Mouse (Mus musculus): Measurements from ENCODE around the gene Abtb1. TPM values are rescaled to one million over a fixed set of nuclear protein-coding genes. Genes with fewer than 3 reads are reported as not detected.
A peak's percentile ranks its signal among the peaks of the same experiment; 100 is the strongest.

Abtb1 gene
- polyA plus RNA-seq, 1 experiment from 2014 or later, result 22.5 TPM

- Histone ChIP-seq H3K27ac (replicated peaks) (0 out of 2 replicates have a peak overlapping the region, but pooled peaks have one; percentile 42), H3K27me3 (ENCODE audit: low read depth, poor library complexity, severe bottlenecking) (no peaks in the 10 kb centered on the region), H3K4me3 (no peak overlapping the region), H3K9me3 (replicated peaks) (no peaks in the 10 kb centered on the region), H3K36me3 (no peaks in the 10 kb centered on the region), H3K4me1 (peaks cover 9% of the 10 kb centered on the region)
- WGBS, result 82% methylated on average over 11 of the region's 11 CpGs
- no peak for DNase-seq (ENCODE audit: low spot score)
These were observed 19.9 kb downstream of the Abtb1 start for GRCm38 (mm10) chr6:88821901-88822300.

DNA sequence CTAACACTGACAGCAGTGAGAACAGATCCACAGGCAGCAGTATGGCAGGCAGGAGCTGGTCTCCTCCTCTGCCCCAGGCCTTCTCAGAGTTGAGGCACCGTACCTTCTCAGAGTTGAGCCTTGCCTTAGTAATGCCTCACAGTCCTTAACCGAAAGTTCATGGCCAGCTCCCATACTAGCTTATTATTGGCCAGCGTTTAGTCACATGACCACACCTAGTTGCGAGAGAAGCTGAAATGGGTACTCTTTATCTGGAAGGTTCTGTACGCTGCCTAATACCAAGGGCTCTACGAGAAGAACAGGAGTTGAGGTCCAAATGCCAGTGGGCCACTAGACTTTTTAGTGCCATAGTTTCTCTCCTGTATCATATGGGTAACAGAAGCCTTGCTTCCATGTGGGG lies 20.5 kb downstream of the Abtb1 start:
- Histone ChIP-seq H3K9me3 (replicated peaks) (no peaks in the 10 kb centered on the region), H3K4me1 (0 out of 2 replicates have a peak, but pooled peaks cover 4% of the 10 kb centered on the region), H3K27me3 (ENCODE audit: low read depth, poor library complexity, severe bottlenecking) (no peaks in the 10 kb centered on the region), H3K27ac (replicated peaks) (no peak overlapping the region), H3K4me3 (no peak overlapping the region), H3K36me3 (no peaks in the 10 kb centered on the region)
- DNase-seq (ENCODE audit: low spot score), result no peak
- WGBS, result 93% methylated on average over 6 of the region's 6 CpGs

DNA sequence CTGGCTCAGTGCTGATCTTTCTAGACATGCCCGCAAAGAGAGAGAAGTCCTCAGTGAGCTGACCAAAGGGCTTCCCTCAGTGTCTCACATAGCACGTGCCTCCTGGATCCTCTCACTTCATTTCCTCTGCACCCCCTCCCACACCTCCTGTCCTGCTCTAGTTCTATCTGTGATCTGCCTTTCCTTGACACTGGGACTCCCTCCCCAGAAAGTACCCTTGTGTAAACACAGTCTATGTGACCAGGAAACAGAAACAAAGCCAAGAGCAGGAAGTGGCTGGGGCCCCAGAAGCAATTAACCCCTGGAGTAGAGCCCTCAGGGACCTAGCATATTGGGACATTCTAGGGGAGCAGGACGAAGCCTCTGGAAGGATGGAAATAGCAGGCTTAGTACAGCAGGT lies 20.9 kb downstream of the Abtb1 start:
- Histone ChIP-seq H3K27ac (replicated peaks) (no peak overlapping the region), H3K9me3 (replicated peaks) (no peaks in the 10 kb centered on the region), H3K4me1 (0 out of 2 replicates have a peak, but pooled peaks cover 4% of the 10 kb centered on the region), H3K4me3 (no peak overlapping the region), H3K27me3 (ENCODE audit: low read depth, poor library complexity, severe bottlenecking) (no peaks in the 10 kb centered on the region), H3K36me3 (no peaks in the 10 kb centered on the region)
- no peak for DNase-seq (ENCODE audit: low spot score)
- 64% methylated on average over 3 of the region's 3 CpGs for WGBS

GRCm38 (mm10) chr6:88816913-88817312 lies 24.9 kb downstream of the Abtb1 start:
- DNase-seq (ENCODE audit: low spot score), result no peak
- Histone ChIP-seq H3K4me1 (peaks cover 20% of the 10 kb centered on the region), H3K9me3 (replicated peaks) (no peaks in the 10 kb centered on the region), H3K27me3 (ENCODE audit: low read depth, poor library complexity, severe bottlenecking) (no peaks in the 10 kb centered on the region), H3K4me3 (no peak overlapping the region), H3K27ac (replicated peaks) (no peak overlapping the region), H3K36me3 (no peaks in the 10 kb centered on the region)
- 82% methylated on average over 3 of the region's 3 CpGs for WGBS

- WGBS, result 89% methylated on average over 3 of the region's 3 CpGs
- H3K4me1 ChIP-seq, result peaks cover 19% of the 10 kb centered on the region
- no peaks in the 10 kb centered on the region for H3K9me3 ChIP-seq (replicated peaks)
- H3K27ac ChIP-seq (replicated peaks), result peak overlapping the region; percentile 18; the same call in 1 of the 2 replicates
- no peaks in the 10 kb centered on the region for H3K36me3 ChIP-seq
- no peaks in the 10 kb centered on the region for H3K27me3 ChIP-seq (ENCODE audit: low read depth, poor library complexity, severe bottlenecking)
- no peak overlapping the region for H3K4me3 ChIP-seq
- no peak for DNase-seq (ENCODE audit: low spot score)
These were observed 26.3 kb downstream of the Abtb1 start for GRCm38 (mm10) chr6:88815489-88815888.

GRCm38 (mm10) chr6:88815036-88815435 lies 26.7 kb downstream of the Abtb1 start:
- Histone ChIP-seq H3K36me3 (no peaks in the 10 kb centered on the region), H3K4me1 (peaks cover 19% of the 10 kb centered on the region), H3K27me3 (ENCODE audit: low read depth, poor library complexity, severe bottlenecking) (no peaks in the 10 kb centered on the region), H3K9me3 (replicated peaks) (no peaks in the 10 kb centered on the region), H3K27ac (replicated peaks) (0 out of 2 replicates have a peak overlapping the region, but pooled peaks have one; percentile 18), H3K4me3 (no peak overlapping the region)
- no peak for DNase-seq (ENCODE audit: low spot score)
- WGBS, result 65% methylated on average over 3 of the region's 3 CpGs

DNA sequence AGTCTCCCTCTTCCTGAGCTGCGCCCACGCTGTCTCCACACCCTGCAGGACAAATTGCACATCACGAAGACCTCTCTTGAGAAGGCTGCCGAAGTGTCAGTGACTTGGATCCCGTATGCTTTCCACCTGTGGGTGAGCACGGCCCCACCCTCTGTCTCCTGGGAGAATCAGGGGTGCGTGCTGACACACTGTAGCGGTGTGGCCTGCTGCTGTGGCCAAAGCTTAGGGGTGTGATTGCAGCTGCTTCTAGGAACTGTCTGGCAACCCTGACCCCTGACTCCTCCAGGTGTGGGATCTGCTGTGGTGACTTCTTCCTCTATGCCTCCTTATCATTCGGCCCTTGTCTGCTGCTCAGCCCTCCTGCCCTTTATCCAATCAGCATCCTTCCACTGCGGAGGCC lies 28.0 kb downstream of the Abtb1 start:
- DNase-seq (ENCODE audit: low spot score), result no peak
- Histone ChIP-seq H3K27ac (replicated peaks) (no peak overlapping the region), H3K4me3 (no peak overlapping the region), H3K36me3 (no peaks in the 10 kb centered on the region), H3K9me3 (replicated peaks) (no peaks in the 10 kb centered on the region), H3K27me3 (ENCODE audit: low read depth, poor library complexity, severe bottlenecking) (no peaks in the 10 kb centered on the region), H3K4me1 (peaks cover 28% of the 10 kb centered on the region)
- WGBS, result 86% methylated on average over 10 of the region's 10 CpGs

DNA sequence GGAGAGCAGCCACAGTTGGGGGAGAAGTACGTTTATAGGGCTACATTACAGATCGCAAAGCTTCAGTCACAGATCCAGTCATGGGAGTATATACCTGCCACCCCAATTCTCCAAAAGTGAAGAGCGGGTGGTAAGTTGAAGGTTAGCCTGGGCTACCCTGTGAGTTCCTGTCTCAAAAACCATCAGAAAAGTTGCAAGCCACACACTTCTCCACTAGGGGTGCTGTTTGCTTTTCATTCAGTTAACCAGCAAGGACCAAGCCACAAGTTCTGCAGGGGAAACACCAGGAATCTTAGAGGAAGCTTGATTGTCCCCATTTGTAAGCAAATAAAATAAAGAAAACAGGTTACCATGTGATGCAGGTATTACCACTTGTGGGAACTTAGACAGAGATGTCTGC lies 28.9 kb downstream of the Abtb1 start:
- peaks cover 28% of the 10 kb centered on the region for H3K4me1 ChIP-seq
- DNase-seq (ENCODE audit: low spot score), result peak; percentile 45
- 59% methylated on average over 3 of the region's 3 CpGs for WGBS

GRCm38 (mm10) chr6:88811880-88812400 lies 29.8 kb downstream of the Abtb1 start:
- H3K4me3 ChIP-seq, result no peak overlapping the region
- H3K36me3 ChIP-seq, result no peaks in the 10 kb centered on the region
- H3K9me3 ChIP-seq (replicated peaks), result no peaks in the 10 kb centered on the region
- H3K4me1 ChIP-seq, result peaks cover 32% of the 10 kb centered on the region
- no peaks in the 10 kb centered on the region for H3K27me3 ChIP-seq (ENCODE audit: low read depth, poor library complexity, severe bottlenecking)
- 67% methylated on average over 7 of the region's 7 CpGs for WGBS
- no peak for DNase-seq (ENCODE audit: low spot score)
- no peak overlapping the region for H3K27ac ChIP-seq (replicated peaks)

More for the DNA sequence above, 28.9 kb downstream of the Abtb1 start:
- H3K27ac ChIP-seq (replicated peaks), result no peak overlapping the region
- H3K27me3 ChIP-seq (ENCODE audit: low read depth, poor library complexity, severe bottlenecking), result no peaks in the 10 kb centered on the region
- H3K9me3 ChIP-seq (replicated peaks), result no peaks in the 10 kb centered on the region
- H3K4me3 ChIP-seq, result no peak overlapping the region
- H3K36me3 ChIP-seq, result no peaks in the 10 kb centered on the region

- no peaks in the 10 kb centered on the region for H3K36me3 ChIP-seq
- no peak for DNase-seq (ENCODE audit: low spot score)
- no peak overlapping the region for H3K4me3 ChIP-seq
- H3K9me3 ChIP-seq (replicated peaks), result no peaks in the 10 kb centered on the region
- peaks cover 32% of the 10 kb centered on the region for H3K4me1 ChIP-seq
- WGBS, result 54% methylated on average over 7 of the region's 7 CpGs
- no peak overlapping the region for H3K27ac ChIP-seq (replicated peaks)
- H3K27me3 ChIP-seq (ENCODE audit: low read depth, poor library complexity, severe bottlenecking), result no peaks in the 10 kb centered on the region
These were observed 30.4 kb downstream of the Abtb1 start for GRCm38 (mm10) chr6:88811396-88811795.

GRCm38 (mm10) chr6:88810291-88810690 lies 31.5 kb downstream of the Abtb1 start:
- H3K4me3 ChIP-seq, result no peak overlapping the region
- no peak for DNase-seq (ENCODE audit: low spot score)
- H3K36me3 ChIP-seq, result no peaks in the 10 kb centered on the region
- no peaks in the 10 kb centered on the region for H3K9me3 ChIP-seq (replicated peaks)
- peaks cover 27% of the 10 kb centered on the region for H3K4me1 ChIP-seq
- no peaks in the 10 kb centered on the region for H3K27me3 ChIP-seq (ENCODE audit: low read depth, poor library complexity, severe bottlenecking)
- 71% methylated on average over 3 of the region's 3 CpGs for WGBS
- 0 out of 2 replicates have a peak overlapping the region, but pooled peaks have one; percentile 18 for H3K27ac ChIP-seq (replicated peaks)

DNA sequence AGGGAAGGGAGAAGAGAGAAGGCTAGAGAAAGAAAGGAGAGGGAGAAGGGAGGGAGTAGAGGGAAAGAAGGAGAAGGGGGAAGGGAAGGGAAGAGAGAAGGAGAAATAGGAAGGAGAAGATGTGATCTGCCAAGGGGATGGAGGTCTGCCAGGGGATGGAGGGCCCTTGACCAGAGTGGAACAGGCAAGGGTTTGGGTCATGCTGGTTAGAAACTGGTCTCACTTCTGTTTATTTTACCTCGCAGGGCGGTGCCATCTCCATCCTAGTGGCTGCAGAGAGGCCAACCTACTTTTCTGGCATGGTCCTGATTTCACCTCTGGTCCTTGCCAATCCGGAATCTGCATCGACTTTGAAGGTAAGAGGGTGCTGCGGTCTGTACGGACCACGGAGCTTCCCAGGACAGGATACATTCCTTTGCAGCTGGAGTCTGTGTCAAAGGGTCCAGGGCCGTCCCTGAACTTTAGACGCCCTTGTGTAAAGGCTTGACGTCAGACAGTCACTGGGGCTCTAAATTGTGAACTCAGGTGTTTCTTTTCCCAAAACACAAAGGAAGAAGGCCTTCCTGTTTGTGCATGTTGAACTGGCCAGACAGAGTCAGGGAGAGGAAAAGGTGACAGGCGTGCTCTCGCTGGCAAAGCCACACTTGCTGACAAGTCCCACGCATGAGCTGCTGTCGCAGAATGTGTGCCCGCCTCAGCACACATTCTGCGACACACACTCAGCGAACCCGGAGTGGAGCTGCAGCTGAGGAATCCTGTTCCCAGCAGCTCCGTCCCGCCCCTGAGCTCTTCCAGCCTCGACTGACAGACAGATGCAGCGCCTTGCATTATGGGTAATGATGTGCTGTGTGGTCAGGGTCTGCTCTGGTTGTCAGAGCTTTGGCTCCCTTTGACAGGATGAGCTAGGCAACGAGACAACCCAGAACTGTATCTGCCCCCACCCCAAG lies 32.4 kb downstream of the Abtb1 start:
- Histone ChIP-seq H3K27me3 (ENCODE audit: low read depth, poor library complexity, severe bottlenecking) (no peaks in the 10 kb centered on the region), H3K4me3 (no peak overlapping the region), H3K36me3 (no peaks in the 10 kb centered on the region), H3K4me1 (peaks cover 18% of the 10 kb centered on the region), H3K27ac (replicated peaks) (no peak overlapping the region), H3K9me3 (replicated peaks) (no peaks in the 10 kb centered on the region)
- WGBS, result 75% methylated on average over 23 of the region's 23 CpGs
- DNase-seq (ENCODE audit: low spot score), result no peak

GRCm38 (mm10) chr6:88804966-88805577 lies 36.7 kb downstream of the Abtb1 start:
- H3K36me3 ChIP-seq, result no peaks in the 10 kb centered on the region
- H3K4me3 ChIP-seq, result no peak overlapping the region
- WGBS, result 90% methylated on average over 17 of the region's 17 CpGs
- peaks cover 25% of the 10 kb centered on the region for H3K4me1 ChIP-seq
- DNase-seq (ENCODE audit: low spot score), result no peak
- no peaks in the 10 kb centered on the region for H3K9me3 ChIP-seq (replicated peaks)
- no peak overlapping the region for H3K27ac ChIP-seq (replicated peaks)
- no peaks in the 10 kb centered on the region for H3K27me3 ChIP-seq (ENCODE audit: low read depth, poor library complexity, severe bottlenecking)
